Mouse (Mus musculus): ENCODE results near the gene Gm20388.

- TF ChIP-seq POLR2A (IDR thresholded peaks at IDR 0.05; ENCODE audit: low read depth, low read length) (no peak), CTCF (conservative IDR thresholded peaks at IDR 0.05; ENCODE audit: insufficient read depth, insufficient read length, low read depth, low read length) (peak; percentile 29; the same call in 1 of the 2 replicates)
Measured at GRCm38 (mm10) chr8:122277204-122277995, 2366.8 kb downstream of the Gm20388 start.

Measured in kidney, adult 2 months (tissue).